Mouse (Mus musculus): ENCODE data around the gene Ifnz. TPM values are rescaled to one million over a fixed set of nuclear protein-coding genes. Genes with fewer than 3 reads are reported as not detected.
"Not testable (repeated sequence)": the region's sequence is repeated elsewhere in the genome, so short reads cannot be mapped to it uniquely, and the experiment has no call there.

The Ifnz gene
- polyA plus RNA-seq (2015; fragmentation: Nextera tagmentation; extraction: Ambion mirVana): 0.26 and 0.37 TPM in 2 replicates

DNA sequence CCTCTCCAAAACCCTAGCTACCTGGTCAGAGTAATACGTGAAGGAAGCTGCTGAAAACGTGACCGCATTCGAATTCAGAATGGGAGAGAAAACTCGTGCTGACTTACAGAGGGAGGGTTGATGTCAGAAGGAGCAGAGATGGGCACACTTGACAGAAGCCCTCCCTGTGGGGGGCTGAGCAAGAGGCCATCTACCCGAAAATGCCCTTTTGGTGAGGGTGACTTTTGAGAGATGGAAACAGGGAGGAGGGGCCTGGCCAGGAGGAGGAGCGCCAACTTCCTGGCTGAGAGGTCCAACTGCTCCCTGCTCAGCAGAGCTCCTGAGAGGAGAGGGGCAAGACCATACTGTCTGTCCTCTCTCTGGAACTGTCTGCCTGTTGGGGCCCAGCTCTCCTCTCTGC lies at the start of gene Ifnz:
TSS of gene Ifnz (plus strand) at position 301 of the 400 bp plus-strand sequence.
- not testable (repeated sequence) for H3K27me3 ChIP-seq; H3K36me3 ChIP-seq; H3K4me1 ChIP-seq; ATAC-seq (ENCODE audit: insufficient number of reproducible peaks, low FRiP score, low TSS enrichment, low read depth); H3K9me3 ChIP-seq; H3K9ac ChIP-seq
- H3K4me2 ChIP-seq: peak within 1 kb of the TSS; percentile 34
- WGBS: 16% methylated on average over 5 of the region's 7 CpGs
- H3K27ac ChIP-seq: peak within 1 kb of the TSS; percentile 65
- H3K4me3 ChIP-seq: peak within 1 kb of the TSS; percentile 24; the same call in 1 of the 2 replicates

DNA sequence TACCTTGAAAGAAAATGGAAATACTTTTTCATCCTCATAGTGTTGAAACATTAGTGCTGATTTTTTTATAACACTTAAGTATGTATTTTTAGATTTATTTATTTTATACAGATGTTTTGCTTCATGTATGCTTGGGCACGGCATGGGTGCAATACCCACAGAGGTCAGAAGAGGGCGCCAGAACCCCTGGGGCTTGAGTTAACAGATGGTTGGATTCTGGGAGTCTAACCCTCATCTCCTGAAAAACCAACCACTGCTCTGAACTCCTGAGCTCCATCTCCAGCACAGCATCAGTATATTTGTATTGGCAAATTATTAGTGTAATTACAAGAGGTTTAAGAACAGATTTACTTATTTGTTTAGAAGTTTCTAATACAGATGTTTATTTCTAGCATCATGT lies 43.5 kb upstream of the Ifnz start:
- Histone ChIP-seq H3K4me1 (no peaks in the 10 kb centered on the region), H3K9me3 (no peaks in the 10 kb centered on the region), H3K4me3 (no peak overlapping the region), H3K27ac (no peak overlapping the region), H3K27me3 (no peaks in the 10 kb centered on the region), H3K9ac (no peak overlapping the region), H3K4me2 (no peak overlapping the region), H3K36me3 (no peaks in the 10 kb centered on the region)
- WGBS: 0% methylated on average over 2 of the region's 2 CpGs
- ATAC-seq (ENCODE audit: insufficient number of reproducible peaks, low FRiP score, low TSS enrichment, low read depth): no peak

DNA sequence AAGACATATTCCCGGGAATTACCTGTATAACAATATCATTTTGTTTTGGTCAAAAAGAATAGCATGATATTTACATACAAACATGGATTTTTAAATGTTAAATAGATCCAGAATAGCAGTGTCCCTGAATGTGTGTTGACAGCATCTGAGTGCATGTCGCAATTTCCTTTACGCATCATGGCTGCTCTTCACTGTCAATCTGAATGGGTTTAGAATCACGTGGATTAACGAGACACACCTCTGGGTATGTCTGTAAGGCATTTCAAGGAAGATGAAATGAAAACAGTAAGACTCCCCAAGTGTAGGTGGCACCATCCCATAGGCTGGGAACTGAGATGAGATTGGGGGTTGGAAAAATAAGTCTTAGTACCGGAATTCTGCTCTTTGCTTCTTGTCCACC lies 42.9 kb upstream of the Ifnz start:
- Histone ChIP-seq H3K4me2 (no peak overlapping the region), H3K36me3 (no peaks in the 10 kb centered on the region), H3K27ac (no peak overlapping the region), H3K9ac (no peak overlapping the region), H3K9me3 (no peaks in the 10 kb centered on the region), H3K27me3 (no peaks in the 10 kb centered on the region), H3K4me3 (no peak overlapping the region), H3K4me1 (no peaks in the 10 kb centered on the region)
- no peak for ATAC-seq (ENCODE audit: insufficient number of reproducible peaks, low FRiP score, low TSS enrichment, low read depth)
- 83% methylated on average over 6 of the region's 6 CpGs for WGBS

DNA sequence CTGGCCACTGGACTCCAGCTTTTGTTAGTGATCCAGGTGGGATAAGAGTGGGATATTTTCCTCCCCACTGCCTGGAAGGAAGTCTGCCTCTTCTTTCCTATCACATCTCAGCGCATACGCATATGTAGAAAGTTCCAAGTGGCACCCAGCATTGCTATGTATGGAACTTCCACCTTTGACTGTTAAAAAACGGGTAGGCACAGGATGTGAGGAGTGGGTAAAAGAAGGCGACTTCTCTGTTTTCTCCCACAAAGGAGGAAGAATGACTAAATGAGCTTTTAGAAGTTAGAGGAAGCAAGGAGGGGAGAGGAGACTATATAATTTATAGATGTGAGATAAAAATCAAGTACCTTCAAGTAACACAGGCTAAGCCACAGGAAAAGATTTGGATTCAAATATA lies 40.5 kb upstream of the Ifnz start:
- H3K9me3 ChIP-seq: no peaks in the 10 kb centered on the region
- no peak overlapping the region for H3K4me2 ChIP-seq
- H3K27me3 ChIP-seq: no peaks in the 10 kb centered on the region
- no peak overlapping the region for H3K4me3 ChIP-seq
- no peaks in the 10 kb centered on the region for H3K4me1 ChIP-seq
- no peak overlapping the region for H3K9ac ChIP-seq
- H3K36me3 ChIP-seq: no peaks in the 10 kb centered on the region
- no peak overlapping the region for H3K27ac ChIP-seq
- WGBS: 85% methylated on average over 4 of the region's 4 CpGs
- ATAC-seq (ENCODE audit: insufficient number of reproducible peaks, low FRiP score, low TSS enrichment, low read depth): no peak

DNA sequence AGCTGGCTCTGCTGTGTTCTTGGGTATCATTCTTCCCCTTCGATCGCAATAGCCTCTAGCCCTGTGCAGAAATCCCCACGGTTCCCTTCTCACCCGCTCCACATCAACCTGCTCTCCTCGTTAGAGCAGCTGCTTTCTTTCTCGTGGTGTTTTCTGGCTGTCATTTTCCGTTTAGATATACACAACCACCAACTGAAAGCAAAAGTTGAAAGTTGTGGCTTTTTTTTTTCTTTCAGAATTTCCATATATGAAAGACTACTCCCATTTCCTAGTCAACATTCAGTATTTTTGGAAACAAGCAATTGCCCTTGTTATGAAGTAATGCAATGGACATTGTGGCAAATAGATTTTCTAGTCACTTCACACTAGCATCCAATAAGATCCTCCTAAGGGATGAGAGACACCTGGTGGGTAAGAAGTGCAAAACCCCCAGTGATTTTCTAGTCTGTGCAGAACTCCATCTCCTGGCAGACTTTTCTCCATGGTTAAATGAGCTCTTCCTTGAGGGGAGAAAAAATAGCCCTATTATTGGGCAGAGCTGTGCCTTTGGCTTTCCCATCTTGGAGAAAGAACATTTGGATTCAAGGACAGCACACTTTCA lies 39.1 kb upstream of the Ifnz start:
- Histone ChIP-seq H3K27me3 (no peaks in the 10 kb centered on the region), H3K4me2 (no peak overlapping the region), H3K27ac (no peak overlapping the region), H3K4me3 (no peak overlapping the region), H3K9me3 (no peaks in the 10 kb centered on the region), H3K9ac (no peak overlapping the region), H3K36me3 (no peaks in the 10 kb centered on the region), H3K4me1 (no peaks in the 10 kb centered on the region)
- ATAC-seq (ENCODE audit: insufficient number of reproducible peaks, low FRiP score, low TSS enrichment, low read depth): no peak
- WGBS: 71% methylated on average over 7 of the region's 7 CpGs

DNA sequence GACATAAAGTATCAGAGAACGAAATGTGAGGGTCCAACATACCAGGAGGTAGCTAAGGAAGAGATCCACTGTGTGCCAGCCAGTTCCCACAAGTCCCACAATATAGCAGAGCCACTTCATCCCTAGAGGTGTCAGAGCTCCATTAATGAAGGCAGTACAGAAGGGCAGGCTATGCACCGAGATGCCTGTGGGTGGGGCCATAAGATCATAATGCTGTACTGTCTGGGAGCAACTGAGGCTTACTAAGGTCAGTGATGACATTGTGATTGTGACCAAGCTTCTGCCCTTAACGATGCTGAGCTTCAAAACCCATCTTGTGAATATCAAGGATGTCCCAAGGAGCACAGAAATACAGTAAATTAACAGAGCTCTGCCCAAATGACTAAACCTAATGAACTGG lies 37.7 kb upstream of the Ifnz start:
- H3K9ac ChIP-seq: no peak overlapping the region
- 63% methylated on average over 3 of the region's 3 CpGs for WGBS
- ATAC-seq (ENCODE audit: insufficient number of reproducible peaks, low FRiP score, low TSS enrichment, low read depth): no peak
- no peak overlapping the region for H3K27ac ChIP-seq
- H3K9me3 ChIP-seq: no peaks in the 10 kb centered on the region
- no peaks in the 10 kb centered on the region for H3K27me3 ChIP-seq
- H3K4me3 ChIP-seq: no peak overlapping the region
- no peaks in the 10 kb centered on the region for H3K4me1 ChIP-seq
- no peaks in the 10 kb centered on the region for H3K36me3 ChIP-seq
- H3K4me2 ChIP-seq: no peak overlapping the region

DNA sequence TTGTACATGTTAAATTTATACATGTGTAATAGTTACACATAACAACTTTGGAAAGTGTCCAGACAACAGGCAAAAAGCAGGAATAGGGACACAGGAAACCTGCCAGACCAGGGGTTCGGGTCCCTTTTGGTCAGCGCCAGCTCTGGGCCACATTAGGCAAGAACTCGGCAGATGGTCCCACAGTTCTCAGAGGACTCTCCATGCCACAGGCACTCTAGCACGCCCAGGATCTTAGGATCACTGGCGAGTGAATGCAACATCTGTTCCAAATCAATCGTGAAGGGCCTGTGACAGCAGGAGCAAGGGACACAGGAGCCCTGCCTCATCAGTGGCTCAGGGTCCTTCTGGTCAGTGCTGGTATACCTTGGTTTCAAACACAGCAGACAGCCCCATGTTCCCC lies 32.0 kb upstream of the Ifnz start:
- Histone ChIP-seq H3K9me3 (no peaks in the 10 kb centered on the region), H3K4me3 (no peak overlapping the region), H3K27ac (no peak overlapping the region), H3K9ac (no peak overlapping the region), H3K27me3 (no peaks in the 10 kb centered on the region), H3K4me1 (no peaks in the 10 kb centered on the region), H3K4me2 (no peak overlapping the region), H3K36me3 (no peaks in the 10 kb centered on the region)
- ATAC-seq (ENCODE audit: insufficient number of reproducible peaks, low FRiP score, low TSS enrichment, low read depth): no peak
- WGBS: 29% methylated on average over 6 of the region's 6 CpGs

DNA sequence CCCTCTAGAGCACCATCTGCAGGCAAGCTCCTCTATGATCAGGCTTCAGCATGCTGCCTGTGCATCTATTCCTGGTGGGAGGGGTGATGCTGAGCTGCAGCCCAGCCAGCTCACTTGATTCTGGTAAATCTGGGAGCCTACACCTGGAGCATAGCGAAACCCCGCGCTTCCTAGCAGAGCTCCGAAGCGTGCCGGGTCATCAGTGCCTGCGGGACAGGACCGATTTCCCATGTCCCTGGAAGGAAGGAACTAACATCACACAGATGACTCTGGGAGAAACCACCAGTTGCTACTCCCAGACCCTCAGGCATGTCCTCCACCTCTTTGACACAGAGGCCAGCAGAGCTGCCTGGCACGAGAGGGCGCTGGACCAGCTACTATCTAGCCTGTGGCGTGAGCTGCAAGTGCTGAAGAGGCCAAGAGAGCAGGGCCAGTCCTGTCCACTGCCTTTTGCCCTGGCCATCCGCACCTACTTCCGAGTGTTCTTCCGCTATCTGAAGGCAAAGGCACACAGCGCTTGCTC lies 27.1 kb upstream of the Ifnz start, which contains the start of gene Gm13271:
TSS of gene Gm13271 (plus strand) at position 51 of the 523 bp plus-strand sequence.
- not testable (repeated sequence) for ATAC-seq (ENCODE audit: insufficient number of reproducible peaks, low FRiP score, low TSS enrichment, low read depth)

DNA sequence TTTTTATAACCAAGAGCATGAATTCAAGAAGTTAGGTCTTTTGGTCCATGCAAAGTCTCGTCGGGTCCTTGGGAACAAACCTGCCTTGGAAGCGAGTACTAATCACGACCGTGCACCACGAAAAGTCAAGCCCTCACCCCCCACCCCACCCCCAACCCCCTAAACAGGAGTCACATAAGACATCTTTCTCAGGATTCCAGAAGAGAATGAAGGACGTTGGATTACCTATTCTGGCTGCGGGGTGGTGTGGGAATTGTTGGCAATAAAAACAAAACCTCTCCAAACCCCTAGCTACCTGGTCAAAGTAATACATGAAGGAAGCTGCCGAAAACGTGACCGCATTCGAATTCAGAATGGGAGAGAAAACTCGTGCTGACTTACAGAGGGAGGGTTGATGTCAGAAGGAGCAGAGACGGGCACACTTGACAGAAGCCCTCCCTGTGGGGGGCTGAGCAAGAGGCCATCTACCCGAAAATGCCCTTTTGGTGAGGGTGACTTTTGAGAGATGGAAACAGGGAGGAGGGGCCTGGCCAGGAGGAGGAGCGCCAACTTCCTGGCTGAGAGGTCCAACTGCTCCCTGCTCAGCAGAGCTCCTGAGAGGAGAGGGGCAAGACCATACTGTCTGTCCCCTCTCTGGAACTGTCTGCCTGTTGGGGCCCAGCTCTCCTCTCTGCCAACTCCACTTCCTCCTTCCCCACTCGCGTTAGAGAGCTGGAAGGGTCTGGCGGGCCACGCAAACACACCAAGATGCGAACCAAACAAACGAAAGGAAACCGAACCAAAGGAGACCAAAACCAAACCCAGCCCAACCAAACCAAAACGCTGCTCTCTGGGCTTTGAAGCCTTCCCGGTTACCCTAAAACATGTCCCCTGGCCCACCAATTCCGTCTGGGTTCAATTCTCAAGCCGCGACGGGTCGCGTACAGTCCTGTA lies 25.1 kb upstream of the Ifnz start:
- peak overlapping the region; percentile 55 for H3K9ac ChIP-seq
- H3K36me3 ChIP-seq; ATAC-seq (ENCODE audit: insufficient number of reproducible peaks, low FRiP score, low TSS enrichment, low read depth); H3K27me3 ChIP-seq; H3K4me1 ChIP-seq; H3K9me3 ChIP-seq: not testable (repeated sequence)
- peak overlapping the region; percentile 51 for H3K4me3 ChIP-seq
- WGBS: 11% methylated on average over 29 of the region's 31 CpGs
- peak overlapping the region; percentile 66 for H3K4me2 ChIP-seq
- peak overlapping the region; percentile 96 for H3K27ac ChIP-seq

More for the DNA sequence above, 27.1 kb upstream of the Ifnz start, which contains the start of gene Gm13271:
- H3K9me3 ChIP-seq, H3K4me2 ChIP-seq, H3K27ac ChIP-seq, H3K36me3 ChIP-seq, H3K4me3 ChIP-seq, H3K27me3 ChIP-seq, H3K4me1 ChIP-seq, H3K9ac ChIP-seq: not testable (repeated sequence)
- 78% methylated on average over 15 of the region's 15 CpGs for WGBS

DNA sequence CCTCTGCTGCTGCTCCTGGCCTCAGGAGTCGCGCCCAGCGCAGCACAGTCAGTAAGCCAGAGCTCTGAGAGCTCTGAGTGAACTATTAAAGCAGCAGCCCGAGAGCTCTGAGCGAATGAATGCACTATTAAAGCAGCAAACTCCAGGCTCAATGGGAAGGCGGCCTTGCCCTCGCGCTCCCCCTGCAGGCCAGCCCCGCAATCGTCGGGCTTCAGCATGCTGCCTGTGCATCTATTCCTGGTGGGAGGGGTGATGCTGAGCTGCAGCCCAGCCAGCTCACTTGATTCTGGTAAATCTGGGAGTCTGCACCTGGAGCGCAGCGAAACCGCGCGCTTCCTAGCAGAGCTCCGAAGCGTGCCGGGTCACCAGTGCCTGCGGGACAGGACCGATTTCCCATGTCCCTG lies 24.3 kb upstream of the Ifnz start:
- WGBS: 0% methylated on average over 21 of the region's 21 CpGs
- Histone ChIP-seq H3K4me3 (peak overlapping the region; percentile 51), H3K4me2 (peak overlapping the region; percentile 66), H3K27ac (peak overlapping the region; percentile 96)
- H3K9ac ChIP-seq, H3K9me3 ChIP-seq, H3K27me3 ChIP-seq, H3K4me1 ChIP-seq, H3K36me3 ChIP-seq: not testable (repeated sequence)
- peak; percentile 99 for ATAC-seq (ENCODE audit: insufficient number of reproducible peaks, low FRiP score, low TSS enrichment, low read depth)

DNA sequence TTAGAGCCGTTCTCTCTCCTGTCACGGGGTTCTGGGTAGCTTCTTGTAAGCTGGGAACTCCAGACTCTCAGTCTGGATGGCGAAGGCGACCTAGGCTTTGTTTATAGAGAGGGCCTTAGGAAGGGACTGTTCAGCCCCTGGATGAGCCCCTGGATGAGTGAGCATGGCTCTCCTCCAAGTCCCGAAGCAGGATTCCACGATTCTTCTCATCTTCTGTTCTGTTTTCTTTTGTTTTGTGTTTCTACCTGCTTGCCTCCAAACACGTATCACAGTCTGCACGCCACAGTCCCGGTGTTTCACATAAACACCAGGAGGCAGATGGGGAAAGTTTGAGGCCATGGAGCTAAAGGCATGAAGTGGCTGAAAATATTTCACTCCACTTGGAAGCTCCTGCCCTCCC lies 23.2 kb upstream of the Ifnz start:
- H3K36me3 ChIP-seq; ATAC-seq (ENCODE audit: insufficient number of reproducible peaks, low FRiP score, low TSS enrichment, low read depth); H3K4me3 ChIP-seq; H3K4me2 ChIP-seq; H3K27me3 ChIP-seq; H3K9ac ChIP-seq; H3K9me3 ChIP-seq; H3K27ac ChIP-seq; H3K4me1 ChIP-seq: not testable (repeated sequence)
- WGBS: 80% methylated on average over 9 of the region's 9 CpGs

DNA sequence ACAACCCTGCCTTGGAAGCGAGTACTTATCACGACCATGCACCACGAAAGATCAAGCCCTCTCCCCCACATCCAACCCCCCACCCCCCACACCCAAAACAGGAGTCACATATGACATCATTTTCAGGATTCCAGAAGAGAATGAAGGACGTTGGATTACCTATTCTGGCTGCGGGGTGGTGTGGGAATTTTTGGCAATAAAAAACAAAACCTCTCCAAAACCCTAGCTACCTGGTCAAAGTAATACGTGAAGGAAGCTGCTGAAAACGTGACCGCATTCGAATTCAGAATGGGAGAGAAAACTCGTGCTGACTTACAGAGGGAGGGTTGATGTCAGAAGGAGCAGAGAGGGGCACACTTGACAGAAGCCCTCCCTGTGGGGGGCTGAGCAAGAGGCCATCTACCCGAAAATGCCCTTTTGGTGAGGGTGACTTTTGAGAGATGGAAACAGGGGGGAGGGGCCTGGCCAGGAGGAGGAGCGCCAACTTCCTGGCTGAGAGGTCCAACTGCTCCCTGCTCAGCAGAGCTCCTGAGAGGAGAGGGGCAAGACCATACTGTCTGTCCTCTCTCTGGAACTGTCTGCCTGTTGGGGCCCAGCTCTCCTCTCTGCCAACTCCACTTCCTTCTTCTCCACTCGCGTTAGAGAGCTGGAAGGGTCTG lies 22.2 kb upstream of the Ifnz start, which contains the start of gene Gm13283:
TSS of gene Gm13283 (plus strand) at position 510 of the 659 bp plus-strand sequence.
- ATAC-seq (ENCODE audit: insufficient number of reproducible peaks, low FRiP score, low TSS enrichment, low read depth); H3K4me1 ChIP-seq; H3K9me3 ChIP-seq; H3K9ac ChIP-seq; H3K36me3 ChIP-seq; H3K27me3 ChIP-seq: not testable (repeated sequence)
- Histone ChIP-seq H3K4me2 (peak within 1 kb of the TSS; percentile 50), H3K27ac (peak within 1 kb of the TSS; percentile 81), H3K4me3 (peak within 1 kb of the TSS; percentile 38)
- 15% methylated on average over 11 of the region's 14 CpGs for WGBS

Measured in limb, embryonic 15.5 days (tissue).